Mouse (Mus musculus) intestine, postnatal 0 days (tissue): ENCODE results near the gene Olfr313. TPM values are rescaled to one million over a fixed set of nuclear protein-coding genes. Genes with fewer than 3 reads are reported as not detected.
A peak's percentile ranks its signal among the peaks of the same experiment; 100 is the strongest.

Experiments used
- ATAC-seq: fragments of 200-750 bp; cut with Nextera tagmentation; 2 replicates; pipeline ENCODE4 v1.8.0; 2017; ENCODE audit warnings: mild to moderate bottlenecking, moderate TSS enrichment, moderate library complexity
- H3K27ac ChIP-seq: fragments of 300-500 bp; sonication (generic); 2 replicates; pipeline ENCODE4 v1.5.1; 2014; ENCODE audit warnings: mild to moderate bottlenecking, low read depth, low read length, moderate library complexity
- H3K27me3 ChIP-seq: fragments of 300-500 bp; sonication (generic); replicated peaks from 2 replicates; pipeline ENCODE4 v1.6.1; 2014; ENCODE audit warnings: low read length, mixed read lengths; ENCODE audit not compliant: control insufficient read depth, insufficient read depth
- H3K36me3 ChIP-seq: fragments of 300-500 bp; sonication (generic); 2 replicates; pipeline ENCODE4 v1.6.1; 2014; ENCODE audit warnings: mild to moderate bottlenecking, moderate library complexity; ENCODE audit not compliant: control insufficient read depth, insufficient read depth
- H3K4me1 ChIP-seq: fragments of 300-500 bp; sonication (generic); replicated peaks from 2 replicates; pipeline ENCODE4 v1.6.1; 2014; ENCODE audit warnings: antibody characterized with exemption, low read length, mixed read lengths; ENCODE audit not compliant: control insufficient read depth, insufficient read depth
- H3K4me2 ChIP-seq: fragments of 300-500 bp; sonication (generic); replicated peaks from 2 replicates; pipeline ENCODE4 v1.6.1; 2014; ENCODE audit warnings: low read depth, mild to moderate bottlenecking, moderate library complexity
- H3K4me3 ChIP-seq: fragments of 300-500 bp; sonication (generic); 2 replicates; pipeline ENCODE4 v1.5.1; 2014; ENCODE audit warnings: low read depth, low read length
- H3K9ac ChIP-seq: fragments of 300-500 bp; sonication (generic); 2 replicates; pipeline ENCODE4 v1.6.1; 2014; ENCODE audit warnings: mild to moderate bottlenecking, low read depth, low read length
- H3K9me3 ChIP-seq: fragments of 300-500 bp; sonication (generic); 2 replicates; pipeline ENCODE4 v1.6.1; 2016; ENCODE audit warnings: mixed run types; ENCODE audit not compliant: control insufficient read depth
- CTCF ChIP-seq: sonication (generic); IDR thresholded peaks from 2 replicates; pipeline ENCODE4 v1.5.1; 2016; ENCODE audit warnings: low read depth, mild to moderate bottlenecking, control low read depth, antibody characterized with exemption, moderate library complexity
- WGBS: fragments of 180-500 bp; shearing (Covaris S2); extraction: QIAGEN DNeasy Blood & Tissue Kit; methylation state at CpG from one replicate; pipeline ENCODE4 v1.1.7; 2014; 5-methylcytosine and 5-hydroxymethylcytosine counted together
- polyA plus RNA-seq: library from polyadenylated mRNA; unstranded; fragments of >200 nt; fragmentation: Nextera tagmentation; extraction: Ambion mirVana; gene quantifications from 2 replicates; pipeline ENCODE4 v1.2.1, GENCODE M21; 2015

Olfr313 gene
- polyA plus RNA-seq, 1 experiment from 2014 or later = not detected

DNA sequence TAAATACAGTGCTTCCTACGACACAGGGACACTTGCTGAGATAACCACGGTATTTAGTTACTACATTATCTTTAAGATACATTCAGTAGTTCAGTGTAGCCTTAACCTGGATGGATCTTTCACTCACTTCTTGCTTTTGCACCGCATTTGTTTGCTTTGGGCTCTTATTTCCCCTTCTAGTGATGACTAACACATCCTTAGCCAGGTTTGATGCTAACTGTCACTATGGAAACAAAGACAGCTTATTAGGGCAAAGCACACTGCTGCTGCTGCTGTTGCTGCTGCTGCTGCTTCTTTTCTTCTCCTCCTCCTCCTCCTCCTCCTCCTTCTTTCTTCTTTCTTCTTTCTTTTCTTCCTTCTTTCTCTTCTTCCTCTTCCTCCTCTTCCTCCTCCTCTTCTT, 25.3 kb upstream of the Olfr313 start:
- 20% methylated on average over 3 of the region's 3 CpGs for WGBS
- TF ChIP-seq CTCF = no peak
- Histone ChIP-seq H3K27ac (no peak overlapping the region), H3K9ac (no peak overlapping the region), H3K27me3 (no peaks in the 10 kb centered on the region), H3K36me3 (no peaks in the 10 kb centered on the region), H3K4me1 (no peaks in the 10 kb centered on the region), H3K9me3 (no peaks in the 10 kb centered on the region), H3K4me2 (no peak overlapping the region), H3K4me3 (no peak overlapping the region)
- ATAC-seq = no peak

DNA sequence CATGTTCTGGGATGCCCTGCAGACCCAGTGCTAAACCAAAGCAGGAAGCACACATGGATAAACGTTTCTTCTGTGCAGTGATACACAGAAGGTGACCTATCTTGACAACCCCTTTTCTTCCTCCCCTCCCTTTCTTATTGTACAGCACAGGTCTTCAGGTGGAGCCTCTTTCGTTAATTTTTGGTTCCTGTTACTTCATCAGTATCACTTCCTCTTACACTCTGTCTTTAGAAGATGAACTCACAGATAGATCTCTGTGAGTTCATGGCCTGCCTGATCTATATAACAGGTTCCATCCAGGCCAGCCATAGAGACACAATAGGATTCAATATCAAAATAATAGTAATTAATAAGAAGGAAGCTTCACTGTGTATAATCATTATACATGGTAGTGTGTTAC, 24.7 kb upstream of the Olfr313 start:
- Histone ChIP-seq H3K27ac (no peak overlapping the region), H3K9ac (no peak overlapping the region), H3K9me3 (no peaks in the 10 kb centered on the region), H3K36me3 (no peaks in the 10 kb centered on the region), H3K27me3 (no peaks in the 10 kb centered on the region), H3K4me1 (no peaks in the 10 kb centered on the region), H3K4me2 (no peak overlapping the region), H3K4me3 (no peak overlapping the region)
- WGBS = 39% methylated on average over 2 of the region's 2 CpGs
- TF ChIP-seq CTCF = no peak
- no peak for ATAC-seq

DNA sequence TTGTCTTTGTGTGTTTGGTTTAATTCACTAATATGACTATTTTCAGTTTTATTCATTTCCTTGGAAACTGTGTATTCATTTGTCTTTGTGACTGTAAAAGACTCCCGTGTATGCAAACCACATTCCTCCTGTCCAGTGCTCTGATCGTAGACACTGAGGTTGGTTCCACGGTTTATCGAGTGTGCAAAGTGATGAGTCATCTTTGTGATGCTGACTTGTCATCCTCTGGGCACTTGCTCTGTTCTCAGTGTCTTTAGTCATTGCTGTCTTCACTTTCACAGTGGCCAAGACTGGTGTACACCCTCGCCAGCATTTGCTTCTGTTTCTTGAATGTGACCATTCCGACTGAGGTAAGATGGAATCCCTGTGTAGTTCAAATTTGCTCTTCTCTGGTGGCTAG, 24.2 kb upstream of the Olfr313 start:
- Histone ChIP-seq H3K4me3 (no peak overlapping the region), H3K9ac (no peak overlapping the region), H3K4me1 (no peaks in the 10 kb centered on the region), H3K27me3 (no peaks in the 10 kb centered on the region), H3K4me2 (no peak overlapping the region), H3K9me3 (no peaks in the 10 kb centered on the region), H3K27ac (no peak overlapping the region), H3K36me3 (no peaks in the 10 kb centered on the region)
- 70% methylated on average over 6 of the region's 6 CpGs for WGBS
- no peak for ATAC-seq
- TF ChIP-seq CTCF = no peak

DNA sequence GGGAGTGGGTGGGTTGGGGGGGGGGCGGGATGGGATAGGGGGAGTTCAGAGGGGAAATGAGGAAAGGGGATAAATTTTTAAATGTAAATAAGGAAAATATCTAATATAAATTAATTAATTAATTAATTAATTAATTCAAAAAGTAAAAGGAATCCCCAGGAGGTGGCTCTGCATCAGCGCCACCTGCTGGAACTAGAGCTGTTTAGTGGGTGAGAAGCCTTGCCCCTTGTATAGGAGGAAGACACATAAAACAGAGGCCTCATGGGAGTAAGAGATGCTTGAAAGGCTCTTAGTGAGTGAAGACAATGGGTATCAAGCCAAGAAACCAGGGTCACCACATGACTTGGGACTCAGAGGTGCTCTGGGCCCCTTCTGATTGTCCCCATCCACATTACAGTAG, 18.9 kb upstream of the Olfr313 start:
- no peak for ATAC-seq
- Histone ChIP-seq H3K36me3 (no peaks in the 10 kb centered on the region), H3K4me1 (no peaks in the 10 kb centered on the region), H3K9ac (no peak overlapping the region), H3K27ac (no peak overlapping the region), H3K9me3 (no peaks in the 10 kb centered on the region), H3K4me3 (no peak overlapping the region), H3K4me2 (no peak overlapping the region), H3K27me3 (no peaks in the 10 kb centered on the region)
- 94% methylated on average over 2 of the region's 2 CpGs for WGBS
- TF ChIP-seq CTCF = peak; percentile 31

DNA sequence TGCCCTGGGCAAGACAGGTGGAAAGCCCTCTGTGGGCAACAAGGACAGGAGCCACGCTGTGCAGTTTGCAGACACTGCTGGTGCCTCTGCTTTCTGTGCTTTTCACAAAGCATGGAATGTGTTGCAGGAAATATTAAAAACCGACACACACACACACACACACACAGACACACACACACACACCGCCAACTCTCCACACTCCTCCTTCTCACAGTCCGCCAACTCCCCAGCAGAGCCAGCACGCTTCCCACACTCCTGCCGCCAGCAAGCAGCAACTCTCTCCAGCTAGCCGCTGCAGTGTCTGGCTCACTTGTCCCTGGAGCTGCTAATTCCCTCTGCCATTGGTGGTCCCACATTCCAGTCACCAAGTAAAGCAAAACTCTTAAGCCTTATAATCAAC, 17.9 kb upstream of the Olfr313 start:
- Histone ChIP-seq H3K9me3 (no peaks in the 10 kb centered on the region), H3K27ac (no peak overlapping the region), H3K27me3 (no peaks in the 10 kb centered on the region), H3K4me1 (0 out of 2 replicates have a peak, but pooled peaks cover 2% of the 10 kb centered on the region), H3K4me3 (no peak overlapping the region), H3K4me2 (no peak overlapping the region), H3K9ac (no peak overlapping the region), H3K36me3 (no peaks in the 10 kb centered on the region)
- ATAC-seq = no peak
- 73% methylated on average over 7 of the region's 7 CpGs for WGBS
- TF ChIP-seq CTCF = no peak

DNA sequence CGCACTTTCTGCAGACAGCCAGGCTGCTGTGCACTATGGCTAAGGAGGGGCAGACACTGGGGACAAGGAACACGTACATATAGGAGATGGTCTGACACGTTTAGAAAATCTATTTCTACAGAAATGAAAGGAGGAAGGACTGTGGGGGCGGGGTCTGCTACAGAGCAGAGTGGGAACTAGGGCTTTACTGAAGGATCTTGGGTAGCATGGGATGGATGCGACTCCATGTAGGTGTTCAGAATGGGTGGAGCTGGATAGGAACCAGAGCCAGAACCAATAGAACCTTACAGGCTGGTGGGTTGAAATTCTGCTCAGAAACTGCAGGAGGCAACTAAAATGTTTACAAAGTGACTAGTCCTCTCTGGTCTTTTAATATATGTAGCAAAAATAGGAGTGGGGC, 15.1 kb upstream of the Olfr313 start:
- H3K9ac ChIP-seq = no peak overlapping the region
- TF ChIP-seq CTCF = no peak
- H3K36me3 ChIP-seq = no peaks in the 10 kb centered on the region
- H3K27me3 ChIP-seq = no peaks in the 10 kb centered on the region
- H3K4me2 ChIP-seq = no peak overlapping the region
- no peak overlapping the region for H3K27ac ChIP-seq
- no peak overlapping the region for H3K4me3 ChIP-seq
- 0 out of 2 replicates have a peak, but pooled peaks cover 2% of the 10 kb centered on the region for H3K4me1 ChIP-seq
- H3K9me3 ChIP-seq = no peaks in the 10 kb centered on the region
- 74% methylated on average over 5 of the region's 5 CpGs for WGBS
- ATAC-seq = no peak
